Mouse (Mus musculus): ENCODE measurements at regions not wholly inside any gene's neighbourhood (a gene's known extent, or its start where the extent isn't known, plus 50 kb on each side); places are given as distances from the start of the nearest gene placed in this dataset.

- Histone ChIP-seq H3K9me3 (peaks cover 7% of the 10 kb centered on the region), H3K36me3 (no peaks in the 10 kb centered on the region), H3K4me3 (peak overlapping the region; percentile 39), H3K27ac (peak overlapping the region; percentile 85), H3K4me1 (peaks cover 22% of the 10 kb centered on the region), H3K27me3 (ENCODE audit: insufficient read depth, poor library complexity, severe bottlenecking) (peaks cover 42% of the 10 kb centered on the region)
- no peak for DNase-seq (ENCODE audit: low spot score)
- 14% methylated on average over 18 of the region's 18 CpGs for WGBS
Measured at GRCm38 (mm10) chr5:111631572-111632161, 102.1 kb upstream of the Gm26897 start.

GRCm38 (mm10) chr5:111635092-111635491 lies 98.6 kb upstream of the Gm26897 start:
- 80% methylated on average over 5 of the region's 5 CpGs for WGBS
- Histone ChIP-seq H3K27ac (no peak overlapping the region), H3K4me1 (peaks cover 29% of the 10 kb centered on the region), H3K27me3 (ENCODE audit: insufficient read depth, poor library complexity, severe bottlenecking) (peaks cover 52% of the 10 kb centered on the region), H3K4me3 (no peak overlapping the region), H3K36me3 (no peaks in the 10 kb centered on the region), H3K9me3 (peaks cover 7% of the 10 kb centered on the region)
- DNase-seq (ENCODE audit: low spot score) = no peak

GRCm38 (mm10) chr5:111636969-111637368 lies 96.8 kb upstream of the Gm26897 start:
- Histone ChIP-seq H3K4me1 (peaks cover 24% of the 10 kb centered on the region), H3K36me3 (no peaks in the 10 kb centered on the region), H3K4me3 (no peak overlapping the region), H3K9me3 (peaks cover 7% of the 10 kb centered on the region), H3K27me3 (ENCODE audit: insufficient read depth, poor library complexity, severe bottlenecking) (peaks cover 63% of the 10 kb centered on the region), H3K27ac (no peak overlapping the region)
- 53% methylated on average over 4 of the region's 4 CpGs for WGBS
- no peak for DNase-seq (ENCODE audit: low spot score)

GRCm38 (mm10) chr5:111638306-111638705 lies 95.4 kb upstream of the Gm26897 start:
- H3K27ac ChIP-seq = 0 out of 2 replicates have a peak overlapping the region, but pooled peaks have one; percentile 38
- H3K4me3 ChIP-seq = no peak overlapping the region
- peaks cover 18% of the 10 kb centered on the region for H3K4me1 ChIP-seq
- DNase-seq (ENCODE audit: low spot score) = no peak
- H3K36me3 ChIP-seq = no peaks in the 10 kb centered on the region
- H3K27me3 ChIP-seq (ENCODE audit: insufficient read depth, poor library complexity, severe bottlenecking) = peaks cover 71% of the 10 kb centered on the region
- WGBS = 57% methylated on average over 7 of the region's 7 CpGs
- H3K9me3 ChIP-seq = peaks cover 3% of the 10 kb centered on the region; the same call in 1 of the 2 replicates

GRCm38 (mm10) chr5:111639476-111640287 lies 94.0 kb upstream of the Gm26897 start:
- peak overlapping the region; percentile 40 for H3K4me3 ChIP-seq
- H3K36me3 ChIP-seq = no peaks in the 10 kb centered on the region
- DNase-seq (ENCODE audit: low spot score) = no peak
- WGBS = 9% methylated on average over 29 of the region's 29 CpGs
- no peaks in the 10 kb centered on the region for H3K9me3 ChIP-seq
- peaks cover 85% of the 10 kb centered on the region for H3K27me3 ChIP-seq (ENCODE audit: insufficient read depth, poor library complexity, severe bottlenecking)
- H3K4me1 ChIP-seq = peaks cover 20% of the 10 kb centered on the region
- peak overlapping the region; percentile 48 for H3K27ac ChIP-seq

GRCm38 (mm10) chr5:111640976-111641375 lies 92.7 kb upstream of the Gm26897 start:
- 50% methylated on average over 7 of the region's 7 CpGs for WGBS
- Histone ChIP-seq H3K4me3 (no peak overlapping the region), H3K9me3 (no peaks in the 10 kb centered on the region), H3K4me1 (peaks cover 23% of the 10 kb centered on the region), H3K27me3 (ENCODE audit: insufficient read depth, poor library complexity, severe bottlenecking) (peaks cover 86% of the 10 kb centered on the region), H3K36me3 (no peaks in the 10 kb centered on the region), H3K27ac (no peak overlapping the region; the same call in 1 of the 2 replicates)
- no peak for DNase-seq (ENCODE audit: low spot score)

GRCm38 (mm10) chr5:111641685-111642084 lies 92.0 kb upstream of the Gm26897 start:
- no peaks in the 10 kb centered on the region for H3K9me3 ChIP-seq
- H3K27ac ChIP-seq = no peak overlapping the region
- no peak for DNase-seq (ENCODE audit: low spot score)
- H3K4me3 ChIP-seq = no peak overlapping the region
- peaks cover 23% of the 10 kb centered on the region for H3K4me1 ChIP-seq
- H3K36me3 ChIP-seq = no peaks in the 10 kb centered on the region
- 82% methylated on average over 4 of the region's 4 CpGs for WGBS
- peaks cover 83% of the 10 kb centered on the region for H3K27me3 ChIP-seq (ENCODE audit: insufficient read depth, poor library complexity, severe bottlenecking)

- H3K9me3 ChIP-seq = no peaks in the 10 kb centered on the region
- WGBS = 67% methylated on average over 2 of the region's 2 CpGs
- H3K36me3 ChIP-seq = no peaks in the 10 kb centered on the region
- no peak overlapping the region for H3K27ac ChIP-seq
- H3K27me3 ChIP-seq (ENCODE audit: insufficient read depth, poor library complexity, severe bottlenecking) = peaks cover 69% of the 10 kb centered on the region
- no peak overlapping the region for H3K4me3 ChIP-seq
- DNase-seq (ENCODE audit: low spot score) = no peak
- peaks cover 37% of the 10 kb centered on the region for H3K4me1 ChIP-seq
Measured at GRCm38 (mm10) chr5:111644142-111644541, 89.6 kb upstream of the Gm26897 start.

GRCm38 (mm10) chr5:111644788-111645187 lies 88.9 kb upstream of the Gm26897 start:
- DNase-seq (ENCODE audit: low spot score) = no peak

GRCm38 (mm10) chr5:111647686-111648200 lies 86.0 kb upstream of the Gm26897 start:
- Histone ChIP-seq H3K27me3 (ENCODE audit: insufficient read depth, poor library complexity, severe bottlenecking) (peaks cover 70% of the 10 kb centered on the region), H3K36me3 (no peaks in the 10 kb centered on the region), H3K27ac (no peak overlapping the region), H3K4me1 (peaks cover 30% of the 10 kb centered on the region), H3K9me3 (no peaks in the 10 kb centered on the region), H3K4me3 (no peak overlapping the region)
- 66% methylated on average over 6 of the region's 6 CpGs for WGBS
- DNase-seq (ENCODE audit: low spot score) = no peak

More at GRCm38 (mm10) chr5:111644788-111645187, 88.9 kb upstream of the Gm26897 start:
- peaks cover 34% of the 10 kb centered on the region for H3K4me1 ChIP-seq
- H3K4me3 ChIP-seq = no peak overlapping the region
- H3K27ac ChIP-seq = no peak overlapping the region
- no peaks in the 10 kb centered on the region for H3K36me3 ChIP-seq
- WGBS = 62% methylated on average over 4 of the region's 4 CpGs
- no peaks in the 10 kb centered on the region for H3K9me3 ChIP-seq
- peaks cover 64% of the 10 kb centered on the region for H3K27me3 ChIP-seq (ENCODE audit: insufficient read depth, poor library complexity, severe bottlenecking)

- peaks cover 68% of the 10 kb centered on the region for H3K27me3 ChIP-seq (ENCODE audit: insufficient read depth, poor library complexity, severe bottlenecking)
- H3K27ac ChIP-seq = no peak overlapping the region
- DNase-seq (ENCODE audit: low spot score) = no peak
- H3K36me3 ChIP-seq = no peaks in the 10 kb centered on the region
- H3K9me3 ChIP-seq = no peaks in the 10 kb centered on the region
- H3K4me1 ChIP-seq = peaks cover 30% of the 10 kb centered on the region
- 59% methylated on average over 7 of the region's 7 CpGs for WGBS
- H3K4me3 ChIP-seq = no peak overlapping the region
Measured at GRCm38 (mm10) chr5:111648481-111648880, 85.2 kb upstream of the Gm26897 start.

GRCm38 (mm10) chr5:111649012-111649411 lies 84.7 kb upstream of the Gm26897 start:
- no peak overlapping the region for H3K4me3 ChIP-seq
- 50% methylated on average over 10 of the region's 10 CpGs for WGBS
- H3K27ac ChIP-seq = peak overlapping the region; percentile 30; the same call in 1 of the 2 replicates
- H3K36me3 ChIP-seq = no peaks in the 10 kb centered on the region
- H3K4me1 ChIP-seq = peaks cover 30% of the 10 kb centered on the region
- DNase-seq (ENCODE audit: low spot score) = no peak
- peaks cover 64% of the 10 kb centered on the region for H3K27me3 ChIP-seq (ENCODE audit: insufficient read depth, poor library complexity, severe bottlenecking)
- no peaks in the 10 kb centered on the region for H3K9me3 ChIP-seq

GRCm38 (mm10) chr5:111652472-111652871 lies 81.3 kb upstream of the Gm26897 start:
- 10% methylated on average over 2 of the region's 2 CpGs for WGBS
- Histone ChIP-seq H3K36me3 (no peaks in the 10 kb centered on the region), H3K4me3 (no peak overlapping the region), H3K27me3 (ENCODE audit: insufficient read depth, poor library complexity, severe bottlenecking) (peaks cover 42% of the 10 kb centered on the region), H3K9me3 (no peaks in the 10 kb centered on the region), H3K27ac (no peak overlapping the region), H3K4me1 (peaks cover 25% of the 10 kb centered on the region)
- no peak for DNase-seq (ENCODE audit: low spot score)
